Mouse (Mus musculus): ENCODE data around the gene Pacs1.
"Not testable (repeated sequence)": the region's sequence is repeated elsewhere in the genome, so short reads cannot be mapped to it uniquely, and the experiment has no call there.

Gene Pacs1

GRCm38 (mm10) chr19:5094746-5095417, 178.0 kb downstream of the Pacs1 start:
- DNase-seq, result peak in 1 of 2 experiments; percentile 54

- DNase-seq, result peak; percentile 99 to 100
Observed at GRCm38 (mm10) chr19:5094243-5094632, 178.7 kb downstream of the Pacs1 start.

GRCm38 (mm10) chr19:5093481-5094242, 179.3 kb downstream of the Pacs1 start:
- peak; percentile 48 to 59 for DNase-seq

- DNase-seq, result peak in 1 of 2 experiments; percentile 34
Observed at GRCm38 (mm10) chr19:5092083-5092482, 180.8 kb downstream of the Pacs1 start.

- DNase-seq, result no peak
Observed at GRCm38 (mm10) chr19:5089324-5089723, 183.6 kb downstream of the Pacs1 start.

DNA sequence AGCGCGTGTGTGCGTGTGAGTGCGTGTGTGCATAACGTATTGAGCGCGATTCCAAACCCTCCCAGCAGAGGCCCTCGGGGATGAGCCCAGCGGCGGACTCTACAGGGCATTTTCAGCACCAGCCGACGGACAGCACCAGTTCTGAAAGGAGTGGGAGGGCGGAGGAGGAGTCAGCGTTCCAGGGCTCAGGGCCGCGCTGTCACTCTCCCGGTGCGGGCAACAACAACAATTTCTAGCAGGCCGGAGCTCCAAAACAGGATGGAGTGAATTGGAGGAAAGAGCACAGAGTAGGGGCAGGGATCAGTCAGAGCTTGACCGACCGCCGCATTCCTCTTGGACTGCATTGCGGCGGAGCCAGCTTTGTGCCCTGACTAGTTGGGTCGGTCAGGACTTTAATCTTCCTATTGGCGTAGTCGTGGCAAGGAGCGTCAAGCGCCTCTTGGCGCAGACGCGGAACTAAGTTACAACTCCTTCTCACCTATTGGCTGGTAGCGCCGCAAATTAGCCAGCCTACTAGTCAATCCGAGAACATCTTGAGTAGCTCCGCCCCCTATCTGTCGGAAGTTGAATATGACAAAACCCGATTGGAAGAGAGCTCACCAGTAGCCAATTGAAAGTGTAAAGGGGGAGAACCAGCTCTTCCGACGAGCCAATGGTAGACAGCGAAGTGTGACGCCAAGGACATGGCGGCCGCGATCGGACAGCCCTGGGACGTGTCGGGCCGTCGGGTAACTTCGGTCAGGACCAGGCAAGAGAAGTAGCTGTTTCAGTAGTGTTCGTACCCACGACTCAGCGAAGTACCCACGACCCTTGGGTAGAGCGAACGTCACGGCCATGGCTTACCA, 184.8 kb downstream of the Pacs1 start, which contains the start of gene Yif1a:
Gene Yif1a, plus strand, starts transcription at position 655 of the 845 bp plus-strand sequence.
- peak; percentile 93 to 95 for DNase-seq

GRCm38 (mm10) chr19:5086533-5086932, 186.4 kb downstream of the Pacs1 start:
- DNase-seq, result not testable (repeated sequence)

- peak; percentile 70 to 75 for DNase-seq
Observed at GRCm38 (mm10) chr19:5085145-5085863, 187.6 kb downstream of the Pacs1 start, which contains the start of gene Tmem151a. Tmem151a (minus strand) TSS chr19:5085531.

GRCm38 (mm10) chr19:5084834-5085144, 188.1 kb downstream of the Pacs1 start:
- DNase-seq, result peak in 1 of 2 experiments; percentile 50

DNA sequence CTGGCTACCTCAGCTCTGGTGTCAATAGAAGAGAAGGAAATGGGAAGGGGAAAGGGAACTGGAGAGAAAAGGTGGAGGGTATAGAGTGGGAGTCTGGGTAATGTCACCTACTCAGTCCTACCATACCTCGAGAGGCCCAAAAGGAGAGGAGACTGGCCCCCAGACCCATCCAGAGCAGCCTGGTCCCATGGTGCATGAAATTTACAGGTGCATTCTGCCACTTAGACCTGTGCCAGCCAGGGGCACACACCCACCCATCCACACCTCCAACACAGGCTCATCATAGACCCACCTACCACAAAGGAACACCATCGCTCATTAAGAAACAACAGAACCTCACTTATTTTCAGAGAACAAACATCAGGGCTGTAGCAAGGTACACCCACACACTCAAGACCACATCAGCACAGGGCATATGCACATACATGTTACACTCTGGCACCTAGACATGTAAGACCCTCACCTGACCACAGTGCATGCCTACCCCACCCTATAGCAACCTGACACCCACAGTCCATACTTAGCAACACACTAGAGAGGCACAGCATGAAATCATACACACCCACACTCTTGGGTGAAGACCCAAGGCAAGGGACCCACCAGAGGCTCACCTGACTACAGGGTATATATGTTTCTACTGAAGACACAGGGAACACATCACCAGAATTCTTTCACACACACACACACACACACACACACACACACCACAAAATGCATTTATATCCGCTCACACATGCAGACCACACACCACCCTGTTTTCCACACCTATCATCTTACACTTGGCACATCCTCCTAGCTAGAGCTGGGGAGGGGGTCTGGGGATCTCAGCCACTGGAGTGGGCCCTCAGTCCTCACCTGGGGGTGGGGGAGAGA, 188.7 kb downstream of the Pacs1 start:
- DNase-seq, result no peak

All from cerebellum, postnatal 14 days (tissue).